Comparison of ENCODE assay signal across 19 mouse cellular contexts in genomic region chr11:50234606-50235005, GRCm38 (mm10). TPM values are rescaled to one million over a fixed set of nuclear protein-coding genes. Genes with fewer than 3 reads are reported as not detected.
DNase-seq lines count a peak whose midpoint lies in the region; ATAC-seq and TF ChIP-seq lines count a peak whose summit lies in the region.
"Had no signal": no experiment of that assay in that cellular context is flagged by ENCODE, and none has a peak within 500 bp of the region (broad histone marks: within the 10 kb centered on the region; RNA-seq: fewer than 3 reads in every experiment).

No protein-coding gene starts in this region.

- H3K9me3 ChIP-seq in ES-E14 (ENCODE audit: control insufficient read depth, insufficient read depth, low read depth, low read length): no peaks in the 10 kb centered on the region
- no peaks in the 10 kb centered on the region for H3K9me3 ChIP-seq in limb, embryonic 10.5 days (replicated peaks)
- H3K9me3 ChIP-seq in forebrain, embryonic 13.5 days (replicated peaks): no peaks in the 10 kb centered on the region
- H3K9me3 ChIP-seq: embryonic facial prominence, embryonic 10.5 days; embryonic facial prominence, embryonic 12.5 days had no signal

- peaks cover 3 to 23% of the 10 kb centered on the region in 2 experiments; a peak in 2 of 4 replicates for H3K4me1 ChIP-seq in ES-E14 (ENCODE audit: control insufficient read depth in 2 of 2, insufficient read depth in 2 of 2, low read length in 2 of 2, poor library complexity in 1 of 2)
- H3K4me1 ChIP-seq in limb, embryonic 10.5 days: peaks cover 36% of the 10 kb centered on the region
- peaks cover 28% of the 10 kb centered on the region for H3K4me1 ChIP-seq in forebrain, embryonic 13.5 days

- H3K27me3 ChIP-seq in limb, embryonic 10.5 days (ENCODE audit: low read depth, poor library complexity, severe bottlenecking): peaks cover 49% of the 10 kb centered on the region
- peaks cover 35% of the 10 kb centered on the region for H3K27me3 ChIP-seq in forebrain, embryonic 13.5 days
- H3K27me3 ChIP-seq: CH12.LX had no signal

- H3K9ac ChIP-seq in ES-E14 (ENCODE audit: insufficient read depth, low read depth, low read length, poor library complexity, severe bottlenecking): peak overlapping the region; percentile 51; the same call in 1 of the 2 replicates
- H3K9ac ChIP-seq in forebrain, embryonic 13.5 days: no peak overlapping the region
- H3K9ac ChIP-seq: embryonic facial prominence, embryonic 12.5 days had no signal

- H3K36me3 ChIP-seq in ES-E14 (ENCODE audit: control insufficient read depth, insufficient read depth, low read length, poor library complexity, severe bottlenecking): peaks cover 13% of the 10 kb centered on the region
- H3K36me3 ChIP-seq in limb, embryonic 10.5 days: peaks cover 45% of the 10 kb centered on the region
- H3K36me3 ChIP-seq in forebrain, embryonic 13.5 days (ENCODE audit: poor library complexity, severe bottlenecking): peaks cover 46% of the 10 kb centered on the region

- no peak for ATAC-seq in forebrain, embryonic 13.5 days
- ATAC-seq: activated CD4-positive, CD25-positive, alpha-beta regulatory T cell, adult 4 months; CD4-positive, CD25-positive, alpha-beta regulatory T cell, adult 4 months; forebrain, embryonic 14.5 days; forebrain, embryonic 16.5 days had no signal

- in situ Hi-C loops in ES-E14 (cut with MboI; ENCODE audit: low sequenced_read_pairs in 2 of 2, unreplicated experiment in 2 of 2): no loop called here

- no peak overlapping the region for H3K4me2 ChIP-seq in forebrain, embryonic 13.5 days
- H3K4me2 ChIP-seq: embryonic facial prominence, embryonic 12.5 days had no signal

- H3K27ac ChIP-seq in ES-E14 (ENCODE audit: insufficient read depth, low read depth, low read length, poor library complexity, severe bottlenecking): no peak overlapping the region
- H3K27ac ChIP-seq in limb, embryonic 10.5 days: no peak overlapping the region
- no peak overlapping the region for H3K27ac ChIP-seq in forebrain, embryonic 13.5 days
- H3K27ac ChIP-seq: embryonic facial prominence, embryonic 10.5 days; embryonic facial prominence, embryonic 12.5 days had no signal

- DNase-seq in adrenal gland, adult (ENCODE audit: inconsistent age in 2 of 2, low spot score in 1 of 2): peak; percentile 21 to 35
- DNase-seq in adrenal gland, postnatal 14 days: no peak
- peak; percentile 93 for DNase-seq in heart, adult 11 months
- DNase-seq in heart, adult 18-20 months: no peak
- no peak for DNase-seq in ES-E14 (ENCODE audit: low read depth, low spot score)
- peak; percentile 27 for DNase-seq in limb, embryonic 10.5 days (ENCODE audit: low spot score)
- no peak for DNase-seq in urinary bladder, postnatal 10 days (ENCODE audit: low spot score)
- DNase-seq: adrenal gland, postnatal 36 days; cerebellum, adult 18-20 months; cerebellum, adult 8-10 months; cerebellum, postnatal 14 days had no signal

- 94% methylated on average over 25 of the region's 25 CpGs for WGBS in limb, embryonic 10.5 days
- WGBS in forebrain, embryonic 13.5 days: 96% methylated on average over 25 of the region's 25 CpGs

- H3K4me3 ChIP-seq in ES-E14 (ENCODE audit: insufficient read depth in 1 of 2, low read depth in 1 of 2, low read length in 2 of 2, poor library complexity in 1 of 2, severe bottlenecking in 1 of 2): peak overlapping the region; percentile 29 to 46; a peak in 3 of 4 replicates
- H3K4me3 ChIP-seq in limb, embryonic 10.5 days: no peak overlapping the region
- no peak overlapping the region for H3K4me3 ChIP-seq in forebrain, embryonic 13.5 days
- H3K4me3 ChIP-seq: embryonic facial prominence, embryonic 10.5 days; embryonic facial prominence, embryonic 12.5 days had no signal

TF ChIP-seq in ES-E14, 5 proteins besides CTCF, POLR2A, EP300 and RAD21:
- TF ChIP-seq MAFK (IDR thresholded peaks at IDR 0.05; ENCODE audit: insufficient read depth, low read depth, low read length) (no peak), CHD2 (IDR thresholded peaks at IDR 0.05; ENCODE audit: low read depth, low read length) (no peak), ZC3H11A (IDR thresholded peaks at IDR 0.05; ENCODE audit: borderline replicate concordance, low read depth, low read length) (no peak), HCFC1 (IDR thresholded peaks at IDR 0.05; ENCODE audit: borderline replicate concordance, insufficient read depth, low read length) (no peak), ZNF384 (IDR thresholded peaks at IDR 0.05; ENCODE audit: low read depth, low read length) (no peak)
TF ChIP-seq in ES-E14: peak in this region for 0.

RNA-seq across cellular contexts. Expression of gene Ltc4s, which starts 3.8 kb away (rescaled TPM):
- total RNA-seq in adrenal gland, postnatal 14 days (2021): 10.4 and 11.3 TPM in 2 replicates
- total RNA-seq in heart, adult 18-20 months (2021): 10 to 100 TPM in 1 of 2 experiments, 1 to 10 TPM in 1; 5.9 to 10.2 TPM
- total RNA-seq in ES-E14 (2012; rRNA removed): 1.9 and 2.3 TPM in 2 replicates
- 0.55 and 0.90 TPM in 2 replicates for polyA plus RNA-seq in limb, embryonic 10.5 days (2016; fragmentation: Nextera tagmentation; extraction: Ambion mirVana)
- polyA plus RNA-seq in forebrain, embryonic 13.5 days (2015; fragmentation: Nextera tagmentation; extraction: Ambion mirVana): 1.1 and 1.2 TPM in 2 replicates
- polyA plus RNA-seq: activated CD4-positive, CD25-positive, alpha-beta regulatory T cell, adult 4 months; CD4-positive, CD25-positive, alpha-beta regulatory T cell, adult 4 months had no signal

RNA-seq across cellular contexts. Expression of gene Mgat4b, which starts 23.9 kb away (rescaled TPM):
- total RNA-seq in adrenal gland, postnatal 14 days (2021): 103 and 113 TPM in 2 replicates
- 10 to 100 TPM; 70.3 to 79.9 TPM for total RNA-seq in heart, adult 18-20 months (2021)
- 22.6 and 28.1 TPM in 2 replicates for total RNA-seq in ES-E14 (2012; rRNA removed)
- polyA plus RNA-seq in limb, embryonic 10.5 days (2016; fragmentation: Nextera tagmentation; extraction: Ambion mirVana): 27.7 and 28.6 TPM in 2 replicates
- polyA plus RNA-seq in forebrain, embryonic 13.5 days (2015; fragmentation: Nextera tagmentation; extraction: Ambion mirVana): 10.1 and 12.9 TPM in 2 replicates

RNA-seq across cellular contexts. Expression of gene Sqstm1, which starts 24.0 kb away (rescaled TPM):
- total RNA-seq in adrenal gland, postnatal 14 days (2021): 356 and 366 TPM in 2 replicates
- 100 to 1,000 TPM; 367 to 455 TPM for total RNA-seq in heart, adult 18-20 months (2021)
- 140 and 234 TPM in 2 replicates for total RNA-seq in ES-E14 (2012; rRNA removed)
- polyA plus RNA-seq in limb, embryonic 10.5 days (2016; fragmentation: Nextera tagmentation; extraction: Ambion mirVana): 111 and 137 TPM in 2 replicates
- 194 and 210 TPM in 2 replicates for polyA plus RNA-seq in forebrain, embryonic 13.5 days (2015; fragmentation: Nextera tagmentation; extraction: Ambion mirVana)

RNA-seq across cellular contexts. Expression of gene Maml1, which starts 57.5 kb away (rescaled TPM):
- 24.0 and 25.1 TPM in 2 replicates for total RNA-seq in adrenal gland, postnatal 14 days (2021)
- total RNA-seq in heart, adult 18-20 months (2021): 1 to 10 TPM; 8.8 to 9.6 TPM
- total RNA-seq in ES-E14 (2012; rRNA removed): 7.4 and 7.6 TPM in 2 replicates
- 7.3 and 7.7 TPM in 2 replicates for polyA plus RNA-seq in limb, embryonic 10.5 days (2016; fragmentation: Nextera tagmentation; extraction: Ambion mirVana)
- polyA plus RNA-seq in forebrain, embryonic 13.5 days (2015; fragmentation: Nextera tagmentation; extraction: Ambion mirVana): 4.5 and 4.8 TPM in 2 replicates

Comparison
In these comparisons a context has a peak if more than half of its experiments do, and no peak if none do; other contexts are left out.
1. DNase-seq: peak in adrenal gland, adult (2 of 2), heart, adult 11 months (single experiment) and limb, embryonic 10.5 days (single experiment); none in adrenal gland, postnatal 14 days (single experiment), heart, adult 18-20 months (0 of 2), ES-E14 (single experiment) and urinary bladder, postnatal 10 days (single experiment).
2. H3K4me3 ChIP-seq: peak in ES-E14 (2 of 2); none in limb, embryonic 10.5 days (single experiment) and forebrain, embryonic 13.5 days (single experiment).